Mouse (Mus musculus) testis, adult 2 months (tissue): Measurements from ENCODE around the gene Espnl. TPM values are rescaled to one million over a fixed set of nuclear protein-coding genes. Genes with fewer than 3 reads are reported as not detected.

Source experiments
- H3K27ac ChIP-seq: fragments of 200-500 bp; 2 replicates; pipeline ENCODE4 v1.5.1; 2012; ENCODE audit warnings: low read depth, low read length; ENCODE audit not compliant: control insufficient read depth, insufficient read depth
- H3K27me3 ChIP-seq: fragments of 200-500 bp; 2 replicates; pipeline ENCODE4 v1.6.1; 2012; ENCODE audit warnings: mild to moderate bottlenecking, low read length, moderate library complexity; ENCODE audit not compliant: control insufficient read depth, insufficient read depth
- H3K36me3 ChIP-seq: fragments of 200-500 bp; 2 replicates; pipeline ENCODE4 v1.6.1; 2012; ENCODE audit warnings: mild to moderate bottlenecking, low read length; ENCODE audit not compliant: control insufficient read depth, insufficient read depth
- H3K4me1 ChIP-seq: fragments of 200-500 bp; 2 replicates; pipeline ENCODE4 v1.6.1; 2012; ENCODE audit warnings: low read length; ENCODE audit not compliant: control insufficient read depth, insufficient read depth
- H3K4me3 ChIP-seq: fragments of 200-500 bp; 2 replicates; pipeline ENCODE4 v1.5.1; 2012; ENCODE audit warnings: low read depth, mild to moderate bottlenecking, low read length, moderate library complexity, mixed read lengths; ENCODE audit not compliant: control insufficient read depth
- CTCF ChIP-seq: fragments of 200-500 bp; IDR thresholded peaks from 2 replicates; pipeline ENCODE4 v1.5.1; 2012; ENCODE audit warnings: low read depth, mild to moderate bottlenecking, inconsistent platforms, low read length, moderate library complexity; ENCODE audit not compliant: control insufficient read depth, insufficient read depth, insufficient replicate concordance
- POLR2A ChIP-seq: fragments of 200-500 bp; IDR thresholded peaks from 2 replicates; pipeline ENCODE4 v1.6.1; 2012; ENCODE audit warnings: low read depth, mild to moderate bottlenecking, inconsistent platforms, low read length, moderate library complexity; ENCODE audit not compliant: control insufficient read depth
- polyA plus RNA-seq: library from polyadenylated mRNA; depleted of rRNA; stranded (reverse); fragments of >200 nt; gene quantifications from 2 replicates; pipeline ENCODE4 v1.2.3, GENCODE M21; 2012

Gene Espnl
- polyA plus RNA-seq, 1 experiment: 0.27 TPM

GRCm38 (mm10) chr1:91301206-91301920 is 20.5 kb upstream of the Espnl start:
- TF ChIP-seq CTCF: no peak
- TF ChIP-seq POLR2A: no peak
- H3K4me1 ChIP-seq: peaks cover 9% of the 10 kb centered on the region
- H3K36me3 ChIP-seq: peaks cover 2% of the 10 kb centered on the region; the same call in 1 of the 2 replicates
- H3K4me3 ChIP-seq: no peak overlapping the region
- no peak overlapping the region for H3K27ac ChIP-seq
- no peaks in the 10 kb centered on the region for H3K27me3 ChIP-seq

DNA sequence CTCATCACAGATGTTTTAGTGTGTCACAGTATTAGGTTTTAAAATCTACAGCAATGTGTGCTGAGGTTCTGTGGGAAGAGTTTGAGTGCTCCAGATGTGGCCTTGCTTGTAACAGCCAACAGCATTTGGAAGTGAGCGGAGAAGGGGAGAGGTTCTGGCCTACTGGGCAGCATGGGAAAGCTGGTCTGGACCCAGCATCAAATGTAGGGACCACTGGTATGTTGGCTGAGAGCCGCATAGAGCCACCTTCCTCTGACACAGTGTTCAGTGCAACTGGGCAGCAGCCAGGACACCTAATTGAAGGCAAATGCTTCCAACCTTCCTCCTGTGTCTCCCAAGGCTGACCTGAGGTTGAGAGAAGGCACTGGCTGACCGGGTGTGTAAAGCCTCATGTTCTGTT is 19.9 kb upstream of the Espnl start:
- Histone ChIP-seq H3K27me3 (no peaks in the 10 kb centered on the region), H3K4me3 (no peak overlapping the region), H3K27ac (no peak overlapping the region), H3K36me3 (peaks cover 2% of the 10 kb centered on the region; the same call in 1 of the 2 replicates), H3K4me1 (peaks cover 9% of the 10 kb centered on the region)
- no peak for TF ChIP-seq CTCF
- no peak for TF ChIP-seq POLR2A

- H3K27me3 ChIP-seq: no peaks in the 10 kb centered on the region
- H3K27ac ChIP-seq: no peak overlapping the region
- no peaks in the 10 kb centered on the region for H3K4me1 ChIP-seq
- TF ChIP-seq CTCF (no peak), POLR2A (no peak)
- no peak overlapping the region for H3K4me3 ChIP-seq
- H3K36me3 ChIP-seq: peaks cover 4% of the 10 kb centered on the region; the same call in 1 of the 2 replicates
Measured at GRCm38 (mm10) chr1:91304621-91305020, 17.3 kb upstream of the Espnl start.

- TF ChIP-seq POLR2A (no peak), CTCF (no peak)
- Histone ChIP-seq H3K27ac (no peak overlapping the region), H3K4me3 (no peak overlapping the region), H3K36me3 (peaks cover 8% of the 10 kb centered on the region), H3K27me3 (no peaks in the 10 kb centered on the region), H3K4me1 (no peaks in the 10 kb centered on the region)
Measured at GRCm38 (mm10) chr1:91309366-91310085, 12.3 kb upstream of the Espnl start.

DNA sequence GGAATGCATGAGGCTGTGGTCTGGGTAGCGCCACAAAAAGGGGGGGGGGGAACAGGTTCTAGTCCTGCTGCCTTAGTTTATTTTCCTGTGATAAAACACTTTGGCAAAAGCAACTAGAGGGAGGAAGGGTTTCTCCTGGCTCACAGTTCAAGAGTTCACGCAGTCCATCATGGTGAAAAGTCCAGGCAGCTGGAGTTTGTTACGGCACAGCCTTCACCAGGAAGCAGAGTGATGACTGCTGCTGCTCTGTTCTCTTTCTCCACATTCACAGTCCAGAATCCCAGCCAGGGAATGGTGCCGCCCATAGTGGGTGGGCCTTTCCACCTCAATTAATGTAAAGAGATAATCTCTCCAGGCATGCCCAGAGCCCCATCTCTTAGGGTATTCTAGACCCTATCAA is 9.6 kb upstream of the Espnl start:
- Histone ChIP-seq H3K36me3 (peaks cover 6% of the 10 kb centered on the region), H3K27ac (no peak overlapping the region), H3K4me1 (no peaks in the 10 kb centered on the region), H3K27me3 (no peaks in the 10 kb centered on the region), H3K4me3 (no peak overlapping the region)
- no peak for TF ChIP-seq CTCF

DNA sequence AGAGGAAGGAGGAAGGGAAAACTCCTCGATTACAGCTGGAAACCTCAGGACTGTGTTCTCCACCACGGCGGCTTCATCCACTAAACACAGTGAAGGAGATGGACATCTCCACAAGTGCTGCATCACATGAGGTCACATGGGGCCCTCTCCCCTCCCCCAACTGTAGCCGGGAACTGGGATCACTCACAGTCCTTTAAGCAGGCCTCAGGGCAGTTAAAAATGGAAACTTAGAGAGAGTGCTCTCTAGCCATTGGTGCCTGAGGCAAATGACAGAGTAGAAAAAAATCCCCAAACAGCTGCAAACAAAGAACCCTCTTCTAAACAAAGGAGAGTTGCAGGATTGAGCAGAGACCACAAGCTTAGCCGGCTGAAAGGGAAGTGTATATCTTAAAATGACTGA is 8.6 kb upstream of the Espnl start:
- Histone ChIP-seq H3K27me3 (no peaks in the 10 kb centered on the region), H3K4me1 (no peaks in the 10 kb centered on the region), H3K36me3 (peaks cover 6% of the 10 kb centered on the region), H3K4me3 (no peak overlapping the region), H3K27ac (no peak overlapping the region)
- no peak for TF ChIP-seq CTCF
- TF ChIP-seq POLR2A: no peak

DNA sequence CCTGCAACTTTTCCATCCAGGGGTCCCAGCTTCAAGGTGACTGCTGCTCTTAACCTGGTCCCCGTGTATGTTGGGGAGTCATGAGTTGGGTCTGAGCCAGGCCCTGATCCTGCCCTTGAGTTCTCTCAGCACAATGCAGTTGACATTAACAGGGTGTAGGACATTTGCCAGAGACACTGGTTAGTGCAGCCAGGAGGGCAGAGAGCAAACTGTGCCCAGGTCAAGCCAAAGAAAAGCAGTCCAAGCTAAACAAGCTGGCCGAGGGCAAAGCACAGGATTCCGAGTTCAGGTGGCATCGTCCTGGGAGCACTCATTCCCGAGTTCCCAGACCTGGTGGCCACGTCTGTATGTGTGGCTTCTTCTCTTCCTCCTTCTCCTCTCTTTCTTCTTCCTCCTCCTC is 4.2 kb upstream of the Espnl start:
- Histone ChIP-seq H3K27ac (no peak overlapping the region), H3K4me3 (no peak overlapping the region), H3K36me3 (peaks cover 2% of the 10 kb centered on the region), H3K27me3 (no peaks in the 10 kb centered on the region), H3K4me1 (no peaks in the 10 kb centered on the region)
- TF ChIP-seq POLR2A (no peak), CTCF (no peak)

- Histone ChIP-seq H3K4me3 (no peak overlapping the region), H3K36me3 (no peaks in the 10 kb centered on the region), H3K4me1 (no peaks in the 10 kb centered on the region), H3K27me3 (no peaks in the 10 kb centered on the region), H3K27ac (no peak overlapping the region)
- no peak for TF ChIP-seq CTCF
- TF ChIP-seq POLR2A: no peak
Measured at GRCm38 (mm10) chr1:91324646-91325045, 2.8 kb downstream of the Espnl start.
